Mouse (Mus musculus): ENCODE measurements at regions not wholly inside any gene's neighbourhood (a gene's known extent, or its start where the extent isn't known, plus 50 kb on each side); places are given as distances from the start of the nearest gene placed in this dataset.

- TF ChIP-seq GATA1 (IDR thresholded peaks at IDR 0.05; ENCODE audit: borderline replicate concordance, low read length), result no peak
- TF ChIP-seq FLI1 (IDR thresholded peaks at IDR 0.05; ENCODE audit: low read length), result no peak
- peaks cover 9% of the 10 kb centered on the region for H3K4me1 ChIP-seq
- H3K9me3 ChIP-seq, result no peaks in the 10 kb centered on the region
- H3K27me3 ChIP-seq (replicated peaks), result no peaks in the 10 kb centered on the region
- no peak overlapping the region for H3K4me3 ChIP-seq (replicated peaks)
- no peaks in the 10 kb centered on the region for H3K36me3 ChIP-seq (replicated peaks; ENCODE audit: low read length)
Measured at GRCm38 (mm10) chr10:100152821-100153220, 137.4 kb downstream of the Kitl start.

GRCm38 (mm10) chr10:100153311-100153710, 137.9 kb downstream of the Kitl start:
- Histone ChIP-seq H3K4me3 (replicated peaks) (no peak overlapping the region), H3K9me3 (no peaks in the 10 kb centered on the region), H3K4me1 (peaks cover 12% of the 10 kb centered on the region), H3K27me3 (replicated peaks) (no peaks in the 10 kb centered on the region), H3K36me3 (replicated peaks; ENCODE audit: low read length) (no peaks in the 10 kb centered on the region)
- TF ChIP-seq GATA1 (IDR thresholded peaks at IDR 0.05; ENCODE audit: borderline replicate concordance, low read length) (no peak), FLI1 (IDR thresholded peaks at IDR 0.05; ENCODE audit: low read length) (no peak)

GRCm38 (mm10) chr10:100155566-100155965, 140.1 kb downstream of the Kitl start:
- no peaks in the 10 kb centered on the region for H3K36me3 ChIP-seq (replicated peaks; ENCODE audit: low read length)
- no peak overlapping the region for H3K4me3 ChIP-seq (replicated peaks)
- H3K27me3 ChIP-seq (replicated peaks), result no peaks in the 10 kb centered on the region
- TF ChIP-seq FLI1 (IDR thresholded peaks at IDR 0.05; ENCODE audit: low read length) (no peak), GATA1 (IDR thresholded peaks at IDR 0.05; ENCODE audit: borderline replicate concordance, low read length) (no peak)
- H3K4me1 ChIP-seq, result peaks cover 23% of the 10 kb centered on the region
- no peaks in the 10 kb centered on the region for H3K9me3 ChIP-seq

GRCm38 (mm10) chr10:100159843-100160531, 144.6 kb downstream of the Kitl start:
- H3K4me3 ChIP-seq (replicated peaks), result peak overlapping the region; percentile 90
- TF ChIP-seq GATA1 (IDR thresholded peaks at IDR 0.05; ENCODE audit: borderline replicate concordance, low read length) (no peak), FLI1 (IDR thresholded peaks at IDR 0.05; ENCODE audit: low read length) (no peak)
- H3K4me1 ChIP-seq, result peaks cover 28% of the 10 kb centered on the region
- no peaks in the 10 kb centered on the region for H3K9me3 ChIP-seq
- H3K27me3 ChIP-seq (replicated peaks), result no peaks in the 10 kb centered on the region
- H3K36me3 ChIP-seq (replicated peaks; ENCODE audit: low read length), result no peaks in the 10 kb centered on the region

- Histone ChIP-seq H3K4me1 (peaks cover 28% of the 10 kb centered on the region), H3K27me3 (replicated peaks) (no peaks in the 10 kb centered on the region), H3K4me3 (replicated peaks) (peak overlapping the region; percentile 90), H3K36me3 (replicated peaks; ENCODE audit: low read length) (no peaks in the 10 kb centered on the region), H3K9me3 (no peaks in the 10 kb centered on the region)
- TF ChIP-seq GATA1 (IDR thresholded peaks at IDR 0.05; ENCODE audit: borderline replicate concordance, low read length), result no peak
- TF ChIP-seq FLI1 (IDR thresholded peaks at IDR 0.05; ENCODE audit: low read length), result no peak
Measured at GRCm38 (mm10) chr10:100160532-100160852, 145.1 kb downstream of the Kitl start.

- TF ChIP-seq FLI1 (IDR thresholded peaks at IDR 0.05; ENCODE audit: low read length) (no peak), GATA1 (IDR thresholded peaks at IDR 0.05; ENCODE audit: borderline replicate concordance, low read length) (no peak)
- no peaks in the 10 kb centered on the region for H3K36me3 ChIP-seq (replicated peaks; ENCODE audit: low read length)
- H3K4me3 ChIP-seq (replicated peaks), result no peak overlapping the region
- H3K27me3 ChIP-seq (replicated peaks), result no peaks in the 10 kb centered on the region
- peaks cover 26% of the 10 kb centered on the region for H3K4me1 ChIP-seq
- no peaks in the 10 kb centered on the region for H3K9me3 ChIP-seq
Measured at GRCm38 (mm10) chr10:100161117-100161516, 145.7 kb downstream of the Kitl start.

GRCm38 (mm10) chr10:100164526-100164925, 149.1 kb downstream of the Kitl start:
- Histone ChIP-seq H3K9me3 (no peaks in the 10 kb centered on the region), H3K36me3 (replicated peaks; ENCODE audit: low read length) (no peaks in the 10 kb centered on the region), H3K27me3 (replicated peaks) (no peaks in the 10 kb centered on the region), H3K4me3 (replicated peaks) (no peak overlapping the region), H3K4me1 (peaks cover 18% of the 10 kb centered on the region)
- TF ChIP-seq FLI1 (IDR thresholded peaks at IDR 0.05; ENCODE audit: low read length) (no peak), GATA1 (IDR thresholded peaks at IDR 0.05; ENCODE audit: borderline replicate concordance, low read length) (no peak)

GRCm38 (mm10) chr10:100170836-100171235, 155.4 kb downstream of the Kitl start:
- no peaks in the 10 kb centered on the region; the same call in 1 of the 2 replicates for H3K4me1 ChIP-seq
- H3K4me3 ChIP-seq (replicated peaks), result no peak overlapping the region
- TF ChIP-seq FLI1 (IDR thresholded peaks at IDR 0.05; ENCODE audit: low read length) (no peak), GATA1 (IDR thresholded peaks at IDR 0.05; ENCODE audit: borderline replicate concordance, low read length) (no peak)
- no peaks in the 10 kb centered on the region for H3K27me3 ChIP-seq (replicated peaks)
- no peaks in the 10 kb centered on the region for H3K36me3 ChIP-seq (replicated peaks; ENCODE audit: low read length)
- H3K9me3 ChIP-seq, result no peaks in the 10 kb centered on the region

- Histone ChIP-seq H3K9me3 (0 out of 2 replicates have a peak, but pooled peaks cover 3% of the 10 kb centered on the region), H3K4me3 (replicated peaks) (no peak overlapping the region), H3K4me1 (no peaks in the 10 kb centered on the region), H3K27me3 (replicated peaks) (no peaks in the 10 kb centered on the region), H3K36me3 (replicated peaks; ENCODE audit: low read length) (no peaks in the 10 kb centered on the region)
- no peak for TF ChIP-seq GATA1 (IDR thresholded peaks at IDR 0.05; ENCODE audit: borderline replicate concordance, low read length)
- no peak for TF ChIP-seq FLI1 (IDR thresholded peaks at IDR 0.05; ENCODE audit: low read length)
Measured at GRCm38 (mm10) chr10:100197673-100198072, 137.8 kb upstream of the Gm4301 start.

- Histone ChIP-seq H3K4me3 (replicated peaks) (no peak overlapping the region), H3K9me3 (0 out of 2 replicates have a peak, but pooled peaks cover 3% of the 10 kb centered on the region), H3K36me3 (replicated peaks; ENCODE audit: low read length) (no peaks in the 10 kb centered on the region), H3K4me1 (no peaks in the 10 kb centered on the region), H3K27me3 (replicated peaks) (no peaks in the 10 kb centered on the region)
- no peak for TF ChIP-seq FLI1 (IDR thresholded peaks at IDR 0.05; ENCODE audit: low read length)
- no peak for TF ChIP-seq GATA1 (IDR thresholded peaks at IDR 0.05; ENCODE audit: borderline replicate concordance, low read length)
Measured at GRCm38 (mm10) chr10:100199090-100199690, 136.3 kb upstream of the Gm4301 start.
